Mouse (Mus musculus) midbrain, postnatal 0 days (tissue): ENCODE data around the gene Scamp1. TPM values are rescaled to one million over a fixed set of nuclear protein-coding genes. Genes with fewer than 3 reads are reported as not detected.

Experiments
- ATAC-seq: fragments of 200-750 bp; cut with Nextera tagmentation; 2 replicates; pipeline ENCODE4 v1.8.0; 2017; ENCODE audit warnings: moderate number of reproducible peaks, mild to moderate bottlenecking, moderate TSS enrichment, moderate library complexity; ENCODE audit not compliant: low FRiP score
- DNase-seq: peaks from one replicate; pipeline ENCODE4 v3.0.0-alpha.2; 2015; ENCODE audit warnings: low spot score
- H3K27ac ChIP-seq: fragments of 300-500 bp; sonication (generic); 2 replicates; pipeline ENCODE4 v1.5.1; 2014; ENCODE audit warnings: low read depth, mild to moderate bottlenecking, low read length, mixed read lengths
- H3K27me3 ChIP-seq: fragments of 300-500 bp; sonication (generic); 2 replicates; pipeline ENCODE4 v1.6.1; 2014; ENCODE audit warnings: low read length, control low read depth, mixed read lengths; ENCODE audit not compliant: insufficient read depth
- H3K36me3 ChIP-seq: fragments of 300-500 bp; sonication (generic); 2 replicates; pipeline ENCODE4 v1.6.1; 2014; ENCODE audit warnings: low read length, control low read depth, mixed read lengths; ENCODE audit not compliant: insufficient read depth
- H3K4me1 ChIP-seq: fragments of 300-500 bp; sonication (generic); 2 replicates; pipeline ENCODE4 v1.6.1; 2014; ENCODE audit warnings: mild to moderate bottlenecking, control low read depth, antibody characterized with exemption, low read length, mixed read lengths; ENCODE audit not compliant: insufficient read depth
- H3K4me2 ChIP-seq: fragments of 300-500 bp; sonication (generic); 2 replicates; pipeline ENCODE4 v1.6.1; 2014; ENCODE audit warnings: low read depth, mild to moderate bottlenecking, low read length, mixed read lengths; ENCODE audit not compliant: poor library complexity, severe bottlenecking
- H3K4me3 ChIP-seq: fragments of 300-500 bp; sonication (generic); 2 replicates; pipeline ENCODE4 v1.5.1; 2014; ENCODE audit warnings: low read depth, mild to moderate bottlenecking, low read length, moderate library complexity
- H3K9ac ChIP-seq: fragments of 300-500 bp; sonication (generic); replicated peaks from 2 replicates; pipeline ENCODE4 v1.6.1; 2014; ENCODE audit warnings: mild to moderate bottlenecking, low read length, moderate library complexity, mixed read lengths; ENCODE audit not compliant: poor library complexity, severe bottlenecking
- H3K9me3 ChIP-seq: fragments of 300-500 bp; sonication (generic); 2 replicates; pipeline ENCODE4 v1.6.1; 2016; ENCODE audit warnings: low read length, control low read depth
- CTCF ChIP-seq: IDR thresholded peaks from 2 replicates; pipeline ENCODE4 v1.5.1; 2016; ENCODE audit warnings: antibody characterized with exemption, mild to moderate bottlenecking
- WGBS: fragments of 180-500 bp; shearing (Covaris S2); extraction: QIAGEN DNeasy Blood & Tissue Kit; methylation state at CpG from one replicate; pipeline ENCODE4 v1.1.7; 2014; 5-methylcytosine and 5-hydroxymethylcytosine counted together
- polyA plus RNA-seq: library from polyadenylated mRNA; unstranded; fragments of >200 nt; fragmentation: Nextera tagmentation; extraction: Ambion mirVana; gene quantifications from 2 replicates; pipeline ENCODE4 v1.2.1, GENCODE M21; 2015
- total RNA-seq: library from RNA; depleted of rRNA; stranded (reverse); fragments of >200 nt; gene quantifications from 2 replicates; pipeline ENCODE4 v1.2.3, GENCODE M21; 2014

Gene Scamp1
- total and polyA plus RNA-seq, 2 experiments from 2014 or later = 124 to 166 TPM

GRCm38 (mm10) chr13:94175379-94176050 lies 110.1 kb downstream of the Scamp1 start:
- Histone ChIP-seq H3K9ac (no peak overlapping the region), H3K27me3 (0 out of 2 replicates have a peak, but pooled peaks cover 3% of the 10 kb centered on the region), H3K27ac (no peak overlapping the region), H3K36me3 (no peaks in the 10 kb centered on the region), H3K4me3 (peak overlapping the region; percentile 52), H3K4me2 (peak overlapping the region; percentile 90), H3K4me1 (peaks cover 16% of the 10 kb centered on the region; the same call in 1 of the 2 replicates), H3K9me3 (no peaks in the 10 kb centered on the region)
- DNase-seq = no peak
- 70% methylated on average over 6 of the region's 6 CpGs for WGBS
- ATAC-seq = no peak
- no peak for TF ChIP-seq CTCF

- DNase-seq = peak; percentile 57
- WGBS = 14% methylated on average over 16 of the region's 16 CpGs
Measured at GRCm38 (mm10) chr13:94174577-94175279, 110.9 kb downstream of the Scamp1 start.

GRCm38 (mm10) chr13:94173633-94174576 lies 111.8 kb downstream of the Scamp1 start:
- H3K9me3 ChIP-seq = no peaks in the 10 kb centered on the region
- H3K4me3 ChIP-seq = peak overlapping the region; percentile 52
- 0 out of 2 replicates have a peak, but pooled peaks cover 3% of the 10 kb centered on the region for H3K27me3 ChIP-seq
- peak overlapping the region; percentile 90 for H3K4me2 ChIP-seq
- peak; percentile 14; the same call in 1 of the 2 replicates for TF ChIP-seq CTCF
- under 1% methylated on average over 55 of the region's 55 CpGs for WGBS
- peak overlapping the region; percentile 54 for H3K9ac ChIP-seq
- DNase-seq (peak; percentile 38), ATAC-seq (peak; percentile 22; the same call in 1 of the 2 replicates)
- H3K4me1 ChIP-seq = peaks cover 16% of the 10 kb centered on the region; the same call in 1 of the 2 replicates
- no peaks in the 10 kb centered on the region for H3K36me3 ChIP-seq
- peak overlapping the region; percentile 6; the same call in 1 of the 2 replicates for H3K27ac ChIP-seq

More at GRCm38 (mm10) chr13:94174577-94175279, 110.9 kb downstream of the Scamp1 start:
- Histone ChIP-seq H3K9ac (peak overlapping the region; percentile 54), H3K4me1 (peaks cover 16% of the 10 kb centered on the region; the same call in 1 of the 2 replicates), H3K4me3 (peak overlapping the region; percentile 52), H3K36me3 (no peaks in the 10 kb centered on the region), H3K9me3 (no peaks in the 10 kb centered on the region), H3K4me2 (peak overlapping the region; percentile 90), H3K27me3 (0 out of 2 replicates have a peak, but pooled peaks cover 3% of the 10 kb centered on the region), H3K27ac (peak overlapping the region; percentile 6; the same call in 1 of the 2 replicates)
- ATAC-seq = no peak
- no peak for TF ChIP-seq CTCF

- Histone ChIP-seq H3K27ac (no peak overlapping the region), H3K4me3 (no peak overlapping the region), H3K4me1 (peaks cover 16% of the 10 kb centered on the region; the same call in 1 of the 2 replicates), H3K27me3 (0 out of 2 replicates have a peak, but pooled peaks cover 3% of the 10 kb centered on the region), H3K4me2 (no peak overlapping the region), H3K9ac (no peak overlapping the region), H3K9me3 (no peaks in the 10 kb centered on the region), H3K36me3 (no peaks in the 10 kb centered on the region)
- DNase-seq (no peak), ATAC-seq (0 out of 2 replicates have a peak, but pooled peaks have one; percentile 20)
- WGBS = 84% methylated on average over 15 of the region's 15 CpGs
- no peak for TF ChIP-seq CTCF
Measured at GRCm38 (mm10) chr13:94172533-94173310, 112.9 kb downstream of the Scamp1 start.

- WGBS = 52% methylated on average over 5 of the region's 5 CpGs
- no peak overlapping the region for H3K9ac ChIP-seq
- H3K4me1 ChIP-seq = peaks cover 16% of the 10 kb centered on the region; the same call in 1 of the 2 replicates
- H3K4me2 ChIP-seq = no peak overlapping the region
- H3K27me3 ChIP-seq = 0 out of 2 replicates have a peak, but pooled peaks cover 3% of the 10 kb centered on the region
- ATAC-seq (no peak), DNase-seq (no peak)
- no peak for TF ChIP-seq CTCF
- no peak overlapping the region for H3K27ac ChIP-seq
- H3K9me3 ChIP-seq = no peaks in the 10 kb centered on the region
- H3K36me3 ChIP-seq = no peaks in the 10 kb centered on the region
- no peak overlapping the region for H3K4me3 ChIP-seq
Measured at GRCm38 (mm10) chr13:94171612-94172011, 114.0 kb downstream of the Scamp1 start.
